Mouse (Mus musculus) retina, adult 2 months (tissue): ENCODE measurements around the gene Ftsj1.

Experiments used
- DNase-seq: peaks from one replicate; pipeline ENCODE4 v3.0.0-alpha.2; 2012; ENCODE audit warnings: low read depth, low spot score

Ftsj1 gene

DNA sequence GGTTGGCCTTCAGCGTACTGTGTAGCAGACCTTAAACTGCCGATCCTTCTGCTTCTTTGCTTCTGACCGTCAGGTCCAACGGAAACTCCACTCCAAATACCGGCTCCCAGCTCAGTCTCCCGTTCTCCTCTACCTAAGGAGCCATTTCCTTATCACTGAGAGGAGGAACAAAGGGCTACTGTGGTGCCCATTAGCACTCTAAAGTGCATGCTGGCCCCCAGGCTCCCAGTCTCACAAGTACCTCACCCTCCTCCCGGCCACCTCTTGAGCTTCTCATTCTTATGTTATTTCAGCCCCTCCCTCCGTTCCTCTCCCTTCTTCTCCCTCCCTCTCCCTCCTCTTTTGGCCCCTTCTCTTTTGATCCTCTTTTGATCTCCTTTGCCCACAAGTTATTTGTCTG is 32.6 kb downstream of the Ftsj1 start:
- no peak for DNase-seq

DNA sequence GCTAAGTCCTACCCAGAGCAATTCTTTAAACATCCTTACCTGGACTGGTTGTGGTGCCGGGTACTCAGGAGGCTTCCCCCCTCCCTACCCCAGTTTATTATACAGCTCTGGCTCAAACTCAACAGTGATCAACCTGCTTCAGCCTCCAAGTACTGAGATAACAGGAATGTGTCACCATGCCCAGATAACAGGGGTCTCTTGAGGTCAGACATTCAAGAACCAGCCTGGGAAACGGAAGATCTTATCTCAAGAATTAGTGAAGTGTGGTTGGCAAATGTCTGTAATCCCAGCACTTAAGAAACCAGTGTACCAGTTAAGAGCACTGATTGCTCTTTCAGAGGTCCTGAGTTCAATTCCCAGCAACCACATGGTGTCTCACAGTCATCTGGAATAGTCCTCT is 34.1 kb downstream of the Ftsj1 start:
- DNase-seq = no peak

DNA sequence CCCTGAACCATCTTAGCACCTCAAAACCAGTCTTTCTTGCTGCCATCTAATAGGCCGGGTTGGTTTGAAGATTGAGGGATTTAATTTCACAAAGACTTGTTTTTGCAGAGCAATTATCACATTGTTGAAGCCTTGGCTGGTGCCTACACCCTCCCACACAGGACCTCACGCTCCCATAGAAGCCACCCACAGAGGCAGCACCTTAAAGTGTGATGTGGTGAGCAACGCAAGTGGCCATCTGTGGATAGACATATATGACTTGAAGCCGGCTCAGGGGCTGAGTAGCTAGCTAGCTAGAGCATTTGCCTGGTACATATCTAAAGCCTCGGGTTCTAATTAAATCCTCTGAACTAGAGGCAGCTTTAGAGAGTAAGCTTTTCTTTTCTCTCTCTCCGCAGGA is 34.8 kb downstream of the Ftsj1 start:
- no peak for DNase-seq

DNA sequence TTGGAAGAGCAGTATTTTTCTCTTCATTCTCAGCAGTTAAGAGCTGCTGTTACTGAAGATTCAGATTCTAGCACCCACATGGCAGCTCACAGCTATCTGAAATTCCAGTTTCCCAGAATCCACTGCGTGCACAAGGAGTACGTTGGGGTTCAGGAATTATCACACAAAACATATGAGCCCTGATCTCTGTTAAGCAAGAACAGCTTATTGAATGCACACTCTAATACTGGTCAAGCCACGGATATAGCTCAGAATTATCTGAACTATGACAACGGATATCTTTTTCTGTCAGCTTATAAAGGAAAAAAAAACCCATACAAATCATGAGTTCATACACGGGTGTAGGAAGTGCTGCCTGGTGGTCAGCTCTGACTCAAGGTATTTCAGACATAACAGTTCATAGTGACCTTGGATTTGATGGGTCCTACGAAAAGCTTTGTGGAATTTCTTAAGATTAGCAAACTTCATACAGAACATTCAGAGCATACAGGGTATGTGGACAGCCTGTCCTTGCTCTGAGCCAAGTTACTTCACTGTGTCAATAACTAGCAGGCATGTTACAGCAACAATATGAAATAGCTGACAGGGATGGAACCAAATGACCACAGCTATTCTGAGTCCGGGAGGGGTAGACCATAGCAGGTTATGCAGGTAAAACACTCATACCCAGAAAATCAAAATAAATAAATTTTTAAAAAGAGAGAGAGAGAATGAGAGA is 40.6 kb downstream of the Ftsj1 start:
- DNase-seq = no peak

DNA sequence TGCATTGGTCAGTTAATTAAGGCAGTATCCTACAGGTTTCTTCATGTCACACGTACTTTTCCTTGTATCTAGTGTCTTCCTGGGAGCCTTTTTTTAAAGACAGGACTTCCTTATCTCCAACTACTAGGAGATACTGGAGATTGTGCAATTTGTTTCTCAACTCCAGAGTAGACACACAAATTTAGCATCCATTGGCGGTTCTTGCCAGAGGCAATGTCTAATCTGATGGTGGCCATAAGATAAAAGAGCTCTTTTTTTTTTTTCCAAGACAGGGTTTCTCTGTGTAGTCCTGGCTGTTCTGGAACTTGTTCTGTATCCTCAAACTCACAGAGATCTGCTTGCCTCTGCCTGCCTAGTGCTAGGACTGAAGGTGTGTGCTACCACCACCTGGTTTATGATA is 42.5 kb downstream of the Ftsj1 start:
- no peak for DNase-seq

DNA sequence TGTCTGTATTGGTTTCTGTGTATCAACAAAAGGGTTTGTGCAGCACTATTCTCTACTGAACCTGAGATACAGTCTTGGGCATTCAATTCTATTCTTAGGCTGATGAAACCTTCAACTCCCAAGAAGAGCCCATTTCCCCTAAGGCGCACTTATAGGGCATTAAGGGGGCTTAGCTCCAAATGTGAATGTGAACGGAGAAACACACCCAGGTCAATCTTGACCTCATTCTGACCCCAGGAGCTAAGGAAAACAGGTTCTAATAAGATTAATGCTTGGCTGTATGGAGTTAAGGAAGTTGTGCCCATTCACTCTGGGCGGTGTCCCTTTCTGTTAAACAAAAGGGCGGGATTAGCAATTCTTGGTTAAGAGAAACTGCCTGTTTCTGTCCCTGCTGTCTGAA is 45.0 kb downstream of the Ftsj1 start:
- no peak for DNase-seq

DNA sequence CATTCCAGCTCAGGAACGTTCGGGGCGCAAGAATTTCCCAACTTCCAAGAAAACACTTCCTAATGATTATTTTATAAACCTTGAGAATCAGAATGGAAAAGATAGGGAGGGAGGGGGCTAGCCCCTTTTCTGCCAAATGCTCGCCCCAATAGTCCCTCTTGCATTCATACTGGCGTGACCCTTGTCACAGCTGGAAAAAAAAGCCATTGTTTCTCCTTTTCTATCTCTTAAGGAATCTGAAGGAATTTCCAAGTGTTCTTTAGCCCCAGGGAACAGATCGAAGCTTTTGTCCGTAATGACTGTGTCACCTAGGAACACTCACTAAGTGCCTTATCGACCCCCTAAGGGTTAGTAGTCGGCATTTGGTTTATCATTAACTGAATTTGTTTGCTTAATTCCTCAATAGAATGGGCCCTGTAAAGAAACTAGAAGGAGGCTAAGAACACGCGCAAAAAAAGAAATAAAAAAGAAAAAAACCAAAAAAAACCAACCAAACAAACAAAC is 45.5 kb downstream of the Ftsj1 start:
- no peak for DNase-seq

DNA sequence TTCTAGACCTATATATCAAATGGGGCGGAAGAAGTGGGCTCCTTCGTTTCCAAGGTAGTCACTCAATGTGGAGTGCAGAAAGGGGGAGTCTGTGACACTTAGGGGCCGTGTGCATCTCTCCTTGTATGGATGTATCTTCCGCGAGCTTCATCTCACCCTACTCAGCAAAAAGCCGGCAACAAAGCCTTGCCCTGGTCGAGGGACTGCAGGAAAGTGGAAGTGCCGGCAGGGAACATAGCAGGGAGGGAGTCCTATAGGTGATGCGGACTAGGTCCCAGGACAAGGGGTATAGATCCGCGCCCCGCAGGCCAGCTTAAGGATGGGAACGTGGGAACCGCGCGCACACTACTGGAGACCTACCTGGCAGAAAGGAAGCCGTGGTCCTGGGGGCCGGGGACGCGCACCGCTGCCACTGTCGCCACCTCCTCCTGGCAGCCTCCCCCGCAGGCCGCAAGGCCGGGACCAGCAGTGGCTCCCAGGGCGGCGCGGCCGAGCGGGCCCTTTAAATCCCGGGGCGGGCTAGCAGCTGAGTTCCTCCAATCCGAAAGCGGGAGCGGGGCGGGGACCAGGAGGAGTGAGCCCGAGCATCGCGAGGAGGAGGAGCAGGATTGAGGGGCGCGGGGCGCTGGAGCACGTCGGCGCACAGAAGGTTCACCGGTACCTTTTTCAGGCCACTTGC is 46.1 kb downstream of the Ftsj1 start, which contains the start of gene Porcn:
Gene Porcn, minus strand, starts transcription at position 511 of the 679 bp plus-strand sequence.
- DNase-seq = peak; percentile 50

DNA sequence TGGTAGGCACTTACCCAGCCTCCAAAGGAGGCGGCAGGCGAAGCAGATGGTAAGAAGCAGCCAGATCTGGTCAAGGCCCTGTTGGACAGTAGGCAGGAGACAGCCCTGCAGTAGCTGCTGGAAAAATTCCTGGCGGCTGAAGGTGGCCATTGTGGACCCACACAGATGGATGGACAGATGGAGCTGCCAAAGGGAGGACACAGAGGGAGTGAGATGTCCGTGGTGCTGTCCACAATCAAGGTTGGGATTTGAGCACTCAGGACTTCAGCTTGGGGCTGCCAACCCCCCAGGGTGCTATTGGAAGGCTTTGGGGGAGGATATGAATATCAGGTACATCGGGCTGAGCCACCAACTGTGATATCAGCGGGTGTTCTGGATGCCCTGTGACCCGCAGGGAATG is 46.7 kb downstream of the Ftsj1 start:
- DNase-seq = no peak

DNA sequence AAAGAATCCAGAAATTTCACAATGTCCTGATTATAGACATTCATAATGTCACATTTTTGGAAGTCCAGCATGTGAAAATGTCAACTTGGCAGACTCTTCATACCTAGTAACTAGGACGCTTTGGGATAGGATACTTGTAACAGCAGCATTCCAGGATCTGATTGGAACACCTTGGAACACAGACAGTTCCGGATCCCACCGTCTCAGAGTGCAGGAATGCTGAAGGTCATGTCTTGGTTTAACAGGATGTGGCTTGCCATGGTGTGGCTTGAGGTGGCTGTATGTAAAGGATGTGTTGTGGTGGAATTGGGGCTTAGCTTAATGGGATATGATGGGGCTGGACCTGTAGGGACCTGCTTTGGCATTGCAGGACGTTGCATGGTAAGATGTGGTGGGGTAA is 47.1 kb downstream of the Ftsj1 start:
- DNase-seq = no peak

DNA sequence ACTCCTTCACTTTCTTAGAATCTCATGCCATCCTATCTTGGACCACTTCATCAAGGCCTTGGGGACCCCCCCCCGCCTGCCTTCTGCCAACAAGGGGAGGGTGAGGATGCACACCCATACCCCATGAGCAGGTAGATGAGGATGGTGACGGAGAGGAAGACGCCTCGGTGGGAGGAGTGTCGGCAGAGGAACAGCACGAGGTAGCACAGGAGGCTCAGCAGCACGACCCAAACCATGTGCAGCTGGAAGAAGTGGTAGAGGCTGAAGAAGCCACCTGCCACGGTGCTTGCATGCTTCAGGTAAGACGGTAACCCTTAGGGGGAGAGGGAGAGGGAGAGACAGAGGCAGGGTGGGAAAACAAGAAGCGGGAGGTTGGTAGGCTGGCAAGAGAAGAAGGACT is 48.1 kb downstream of the Ftsj1 start:
- no peak for DNase-seq

DNA sequence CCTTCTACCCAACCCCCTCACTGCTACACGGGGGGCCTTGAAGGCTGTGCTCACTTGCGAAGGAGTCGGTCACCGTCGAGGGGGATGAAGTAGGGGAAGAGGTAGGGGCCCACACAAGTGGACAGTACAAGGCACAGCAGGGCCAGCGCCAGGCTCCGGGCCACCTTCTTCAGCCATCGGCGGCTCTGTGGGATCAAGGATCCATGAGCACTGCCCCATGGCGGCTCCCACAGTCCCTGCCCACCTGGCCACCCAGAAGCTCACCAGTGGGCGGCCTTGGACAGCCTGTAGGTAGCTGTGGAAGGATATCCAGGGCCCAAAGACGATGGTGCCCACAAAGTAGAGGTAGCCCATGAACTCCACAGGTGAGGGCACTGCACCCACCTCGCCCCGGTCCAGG is 49.1 kb downstream of the Ftsj1 start:
- DNase-seq = no peak

DNA sequence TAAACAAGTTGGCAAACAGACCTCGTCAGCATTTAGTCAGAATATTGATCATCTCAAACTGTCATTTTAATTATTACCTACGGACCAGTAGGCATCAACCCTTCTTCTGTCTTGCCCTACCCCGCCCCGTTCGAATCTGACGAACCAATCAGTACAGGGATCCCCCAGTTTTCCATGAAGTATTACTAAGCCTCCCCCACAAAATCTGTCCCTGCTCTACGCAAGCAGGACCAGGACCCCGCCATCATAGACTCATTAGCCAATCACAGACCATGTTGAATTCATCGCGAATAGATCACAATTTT is 58.8 kb downstream of the Ftsj1 start, which contains the start of gene Ebp:
Gene Ebp, minus strand, starts transcription at position 94 of the 305 bp plus-strand sequence.
- DNase-seq = no peak

DNA sequence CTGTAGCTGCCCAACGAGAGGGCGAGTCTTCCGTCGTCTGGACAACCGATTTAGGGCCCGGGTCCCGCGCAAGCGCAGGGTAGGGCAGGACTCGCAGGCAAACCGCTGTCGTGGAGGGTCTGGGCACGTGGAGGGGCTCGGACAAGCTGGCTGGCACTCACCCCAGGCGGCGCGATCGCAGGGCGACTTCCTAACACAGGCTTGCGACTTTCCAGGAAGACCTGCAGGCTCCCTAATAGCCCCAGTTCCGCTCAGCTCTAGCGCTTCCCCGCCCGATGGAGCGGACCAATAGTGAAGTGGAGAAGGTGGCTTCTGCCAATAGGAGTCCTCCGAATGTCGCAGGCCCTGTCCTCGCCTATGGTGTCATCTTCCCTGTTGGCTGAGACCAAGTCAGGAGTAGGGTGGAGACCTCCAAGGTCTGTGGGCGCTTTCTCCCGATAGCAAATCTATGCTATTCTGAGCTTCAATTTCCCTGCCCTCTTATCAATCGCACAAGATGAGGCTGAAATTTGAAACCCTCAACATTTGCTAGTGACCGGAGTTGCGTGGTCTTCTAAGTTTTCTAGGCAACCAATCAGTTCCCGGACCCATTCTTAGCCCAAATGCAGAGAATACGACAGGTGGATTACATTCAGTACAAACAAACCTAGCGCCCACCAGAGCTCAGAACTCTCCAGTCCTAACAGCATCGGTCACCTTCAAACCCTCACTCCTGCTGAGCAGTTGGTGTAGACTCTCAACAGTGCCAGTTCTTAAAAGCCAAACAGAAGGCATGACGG is 59.4 kb downstream of the Ftsj1 start:
- peak; percentile 61 for DNase-seq

DNA sequence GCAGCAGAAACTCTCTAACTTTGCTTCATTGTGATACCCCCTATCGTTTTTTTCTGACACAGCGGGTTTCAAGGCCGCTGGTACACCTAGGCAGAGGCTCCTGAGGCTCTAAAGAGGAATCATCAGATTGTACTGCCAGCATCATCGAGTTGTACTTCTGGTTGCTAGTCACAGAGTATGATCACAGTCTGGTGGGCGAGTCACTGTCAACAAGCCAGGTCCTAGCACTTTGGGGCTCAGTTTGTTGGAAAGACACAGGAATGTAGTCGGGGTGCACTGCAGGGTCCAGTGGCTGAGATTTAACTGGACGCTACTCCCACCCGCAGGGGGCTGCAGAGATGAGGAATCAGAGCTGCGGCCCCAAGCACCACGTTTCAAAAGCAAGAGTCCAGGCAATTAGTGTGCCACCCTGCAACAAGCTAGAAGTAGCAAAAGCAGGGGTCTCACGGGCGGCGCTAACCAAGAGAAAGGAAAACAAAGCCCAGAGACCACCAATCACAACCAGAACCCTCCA is 60.0 kb downstream of the Ftsj1 start:
- no peak for DNase-seq
